Mouse (Mus musculus): ENCODE data around the gene Gas2l3.

- TF ChIP-seq ZC3H11A (IDR thresholded peaks at IDR 0.05; ENCODE audit: borderline replicate concordance, low read depth, low read length), result no peak
- TF ChIP-seq CHD2 (IDR thresholded peaks at IDR 0.05; ENCODE audit: low read depth, low read length), result no peak
Observed at GRCm38 (mm10) chr10:89424800-89425393, 18.9 kb downstream of the Gas2l3 start.

All from ES-E14 (cell line).